Mouse (Mus musculus) adrenal gland, postnatal 25 days (tissue): ENCODE data around the gene Mrpl12. TPM values are rescaled to one million over a fixed set of nuclear protein-coding genes. Genes with fewer than 3 reads are reported as not detected.
A peak's percentile ranks its signal among the peaks of the same experiment; 100 is the strongest.

Source experiments
- DNase-seq: peaks from one replicate; pipeline ENCODE4 v3.0.0; 2021; ENCODE audit warnings: mixed read lengths
- total RNA-seq: library from RNA; stranded (reverse); gene quantifications from 2 replicates; pipeline ENCODE4 v1.2.3, GENCODE M21; 2021

Mrpl12 gene
- total RNA-seq, 1 experiment from 2014 or later: 96.3 TPM

DNA sequence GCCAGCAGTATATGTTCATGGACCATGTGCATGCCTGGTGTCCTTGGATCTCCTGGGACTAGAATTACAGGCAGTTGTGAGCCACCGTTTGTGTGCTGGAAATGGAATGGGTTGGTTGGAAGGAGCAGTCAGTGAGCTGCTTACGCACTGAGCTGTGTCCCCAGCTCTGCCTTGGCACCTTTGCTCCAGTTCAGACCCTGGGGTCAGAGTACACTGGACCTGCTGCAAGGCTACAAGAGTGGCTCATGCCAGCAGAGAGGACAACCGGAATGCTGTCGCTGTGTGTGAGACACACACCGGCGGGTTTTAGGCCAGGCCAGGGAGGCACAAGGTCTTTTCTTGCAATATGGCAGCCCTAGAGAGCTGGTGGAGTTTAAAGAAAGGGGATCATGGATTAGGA, 12.4 kb upstream of the Mrpl12 start:
- DNase-seq: no peak

GRCm38 (mm10) chr11:120483448-120483934, 922 bp upstream of the Mrpl12 start:
- no peak for DNase-seq

DNA sequence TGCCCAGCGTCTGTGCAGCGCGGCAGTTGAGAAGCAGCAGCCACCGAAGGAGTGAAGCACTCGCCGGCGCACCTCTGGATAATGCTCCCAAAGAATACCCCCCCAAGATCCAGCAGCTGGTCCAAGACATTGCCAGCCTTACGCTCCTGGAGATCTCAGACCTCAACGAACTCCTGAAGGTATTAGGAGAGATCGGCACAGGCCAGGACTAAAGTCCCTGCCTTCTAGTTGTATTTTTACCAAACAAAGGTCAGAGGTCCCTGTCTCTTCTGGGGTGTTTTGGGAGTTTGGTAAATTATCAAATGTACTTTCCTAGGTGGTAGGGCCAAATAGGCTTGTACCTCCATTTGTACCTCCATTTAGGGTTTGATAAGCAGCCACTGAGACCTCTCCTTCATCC, 838 bp downstream of the Mrpl12 start:
- DNase-seq: no peak

DNA sequence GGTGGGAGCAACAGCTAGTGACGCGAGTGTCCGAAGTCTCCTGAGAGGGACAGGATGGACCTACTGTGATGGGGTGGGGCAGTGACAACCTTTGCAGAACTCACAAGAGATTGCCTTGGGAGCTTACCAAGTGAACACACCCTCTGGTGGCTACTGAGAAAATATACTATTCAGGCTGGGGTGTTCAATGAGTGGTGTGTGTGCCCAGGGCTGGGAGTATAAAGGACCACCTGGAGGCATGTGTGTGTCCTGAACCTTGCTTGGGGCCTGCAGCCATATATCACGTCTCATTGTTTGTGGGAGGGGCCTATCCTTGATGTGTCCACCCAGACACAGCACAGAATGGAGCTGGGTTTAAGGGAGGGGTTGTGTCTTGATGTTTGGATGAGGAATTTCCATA, 4.1 kb downstream of the Mrpl12 start:
- DNase-seq: no peak

- peak; percentile 51 for DNase-seq
Observed at GRCm38 (mm10) chr11:120489054-120489761, 4.8 kb downstream of the Mrpl12 start.

DNA sequence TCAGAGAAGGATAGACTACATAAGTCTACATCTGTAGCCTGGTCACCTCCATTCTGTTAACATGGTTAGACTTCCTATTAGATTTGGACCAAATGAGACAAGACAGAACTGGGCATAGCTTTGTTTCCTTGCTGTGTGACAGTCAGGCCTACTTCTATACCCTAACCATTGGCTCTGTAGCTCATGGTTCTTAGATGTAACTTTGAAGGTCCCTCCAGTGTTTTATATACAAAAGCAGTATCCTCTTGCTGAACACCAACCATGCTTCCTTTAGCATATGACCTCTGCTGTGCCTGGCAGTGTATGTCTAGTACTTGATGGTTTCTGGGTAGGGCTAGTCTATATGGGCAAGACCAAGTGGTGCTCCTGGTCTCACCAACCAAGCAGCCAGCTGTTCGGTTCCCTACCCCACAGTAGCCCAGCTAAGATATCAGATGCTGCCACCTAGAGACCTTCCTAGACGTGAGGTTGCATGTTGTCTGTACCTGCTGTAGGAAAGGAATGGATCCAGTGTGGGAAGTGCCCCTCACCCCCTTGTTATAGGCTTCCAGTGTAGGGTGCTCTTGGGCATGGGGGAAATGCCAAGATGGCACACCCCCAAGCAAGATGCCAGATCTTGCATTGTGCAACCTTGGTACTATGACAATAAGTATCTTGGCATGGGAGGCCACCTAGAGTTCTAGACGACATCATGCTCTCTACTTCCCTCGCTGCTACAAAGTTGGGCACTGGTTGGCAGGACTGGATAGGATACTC, 6.1 kb downstream of the Mrpl12 start:
- no peak for DNase-seq

- DNase-seq: peak; percentile 90
Observed at GRCm38 (mm10) chr11:120491317-120492023, 7.1 kb downstream of the Mrpl12 start, which contains the start of gene Slc25a10. Slc25a10 (plus strand) TSS chr11:120491840.

DNA sequence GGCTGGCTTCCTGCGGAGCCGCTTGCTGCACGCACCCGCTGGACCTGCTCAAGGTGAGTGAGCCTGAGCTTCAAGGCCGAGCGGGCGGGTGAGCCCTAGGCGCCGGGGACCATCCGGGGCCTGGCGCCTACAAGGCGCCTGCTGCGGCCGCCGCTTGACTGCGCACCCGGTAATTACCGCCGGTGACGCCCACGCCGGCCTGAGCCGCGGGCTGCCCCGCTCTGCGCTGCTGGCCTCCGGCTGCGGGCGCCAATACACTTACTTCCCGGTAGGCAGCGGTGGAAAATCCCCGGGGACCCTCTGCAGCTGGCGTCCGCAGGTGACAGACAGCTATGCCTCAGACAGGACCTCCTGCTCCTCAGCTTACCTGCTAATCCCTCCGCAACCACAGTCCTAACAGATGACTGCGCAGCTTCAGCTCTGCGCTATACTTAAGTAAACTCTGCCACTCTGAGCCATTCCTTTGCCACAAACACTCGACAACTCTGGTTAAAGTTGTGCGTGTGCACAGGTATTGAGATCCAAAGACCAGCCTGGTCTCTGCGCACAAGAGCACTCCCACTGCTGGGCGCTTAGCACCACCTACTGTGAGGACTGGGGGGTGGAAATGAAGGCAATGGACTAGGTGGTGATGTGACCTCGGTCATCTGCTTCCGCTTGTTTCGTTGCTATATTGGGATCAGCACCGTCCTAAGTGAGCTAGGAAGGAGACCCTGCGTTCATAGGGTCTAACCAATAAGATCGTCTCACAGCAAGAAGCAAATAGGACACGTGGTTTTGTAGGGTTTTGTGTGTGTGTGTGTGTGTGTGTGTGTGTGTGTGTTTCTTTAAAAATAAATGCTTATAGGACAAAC, 7.8 kb downstream of the Mrpl12 start:
- DNase-seq: peak; percentile 43

GRCm38 (mm10) chr11:120492878-120493203, 8.4 kb downstream of the Mrpl12 start:
- no peak for DNase-seq

- no peak for DNase-seq
Observed at GRCm38 (mm10) chr11:120493351-120493750, 8.9 kb downstream of the Mrpl12 start.

DNA sequence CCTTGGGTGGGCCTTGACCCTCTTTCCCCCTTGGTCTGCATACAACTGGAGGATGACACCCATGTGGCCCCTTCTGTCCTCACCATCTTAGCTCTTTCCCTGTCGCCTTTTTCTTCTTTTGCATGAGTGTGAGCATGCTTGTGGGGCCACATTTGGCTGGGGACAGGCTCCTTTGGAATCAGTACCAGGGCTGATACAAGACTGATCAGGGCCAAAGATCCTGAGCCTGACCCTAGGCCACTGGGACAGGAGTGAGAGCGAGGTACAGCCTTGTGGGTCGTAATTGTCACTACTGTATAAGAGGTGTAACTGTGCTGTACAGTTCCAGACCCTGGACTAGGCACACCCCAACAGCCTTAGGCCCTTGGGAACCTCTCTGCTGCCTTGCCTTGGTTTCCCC, 9.5 kb downstream of the Mrpl12 start:
- no peak for DNase-seq

- DNase-seq: peak; percentile 80
Observed at GRCm38 (mm10) chr11:120497436-120497835, 13.0 kb downstream of the Mrpl12 start.

DNA sequence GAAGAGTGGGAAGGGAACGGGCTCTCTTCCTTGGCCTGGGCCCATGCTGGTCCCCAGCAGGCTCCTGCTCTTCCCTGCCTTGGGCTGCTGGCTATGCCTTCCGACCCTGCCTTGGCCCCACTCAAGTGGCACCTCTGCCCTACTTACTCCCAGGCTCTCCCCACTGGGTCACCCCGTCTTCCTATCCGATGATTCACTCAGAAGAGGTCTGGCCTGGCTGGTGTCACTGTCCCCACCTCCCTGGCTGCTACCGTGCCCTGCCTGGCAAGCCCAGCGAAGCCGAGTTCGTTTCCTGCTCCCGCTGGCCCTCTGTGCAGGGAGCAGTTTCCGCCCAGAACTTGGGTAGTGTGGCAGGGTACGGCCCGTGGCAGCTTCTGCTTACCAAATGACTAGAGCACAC, 13.8 kb downstream of the Mrpl12 start:
- DNase-seq: peak; percentile 62

GRCm38 (mm10) chr11:120498891-120499290, 14.5 kb downstream of the Mrpl12 start:
- no peak for DNase-seq

GRCm38 (mm10) chr11:120499894-120500293, 15.5 kb downstream of the Mrpl12 start:
- no peak for DNase-seq

DNA sequence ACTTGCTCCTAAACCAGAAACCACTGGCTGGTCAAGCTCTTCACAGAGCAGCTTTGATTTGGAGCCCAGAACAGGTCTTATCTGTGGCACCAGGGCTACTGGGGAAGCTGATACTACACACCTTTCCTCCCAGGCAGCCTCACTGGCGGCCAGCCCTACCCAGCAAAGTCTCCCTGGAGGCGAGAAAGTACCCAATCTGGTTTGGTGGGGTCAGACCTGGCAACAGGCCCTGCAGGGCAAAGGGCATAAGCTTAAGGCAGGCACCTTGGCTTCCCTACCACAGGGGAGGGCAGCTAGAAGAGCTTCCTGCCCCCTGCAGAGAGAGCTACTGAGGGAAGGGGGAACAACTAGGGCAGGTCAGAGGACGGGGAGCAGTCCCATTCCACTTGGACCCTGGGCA, 15.9 kb downstream of the Mrpl12 start:
- DNase-seq: no peak

DNA sequence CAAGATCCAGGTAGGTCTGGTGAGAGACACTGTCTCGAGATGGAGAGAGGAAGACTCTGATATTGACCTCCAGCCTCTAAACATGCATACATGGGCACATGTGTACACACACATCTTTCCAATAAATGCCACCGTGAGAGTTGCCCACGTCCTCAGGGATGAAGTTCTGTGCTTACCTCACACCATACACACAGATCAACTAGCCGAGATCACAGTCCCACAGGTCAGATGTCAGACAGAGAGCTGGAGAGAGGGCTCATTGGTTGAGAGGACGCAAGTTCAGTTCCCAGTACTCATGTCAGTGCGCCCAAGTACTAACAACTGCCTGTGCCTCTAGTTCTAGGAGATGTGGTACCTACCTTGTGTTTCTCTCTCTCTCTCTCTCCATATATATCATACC, 16.6 kb downstream of the Mrpl12 start:
- DNase-seq: no peak

DNA sequence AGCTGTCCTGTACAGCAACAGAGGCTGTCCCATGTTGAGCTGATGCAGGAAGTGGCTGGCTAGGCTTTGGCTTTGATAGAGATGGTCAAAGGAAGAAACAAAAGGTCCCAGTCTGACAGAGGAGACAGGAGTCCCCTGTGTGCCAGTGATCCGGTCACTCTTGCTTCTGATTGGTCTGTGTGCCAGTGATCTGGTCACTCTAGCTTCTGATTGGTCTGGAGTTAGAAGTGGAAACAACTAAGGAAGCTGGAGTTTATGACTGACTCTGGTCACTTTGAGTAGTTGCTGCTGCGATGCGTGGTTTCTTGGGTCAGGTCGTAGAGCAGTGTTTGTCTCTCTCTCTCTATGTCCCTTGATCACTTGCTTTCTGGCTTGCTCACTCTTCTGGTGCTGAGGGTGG, 17.3 kb downstream of the Mrpl12 start:
- DNase-seq: no peak

GRCm38 (mm10) chr11:120505661-120506060, 21.2 kb downstream of the Mrpl12 start:
- no peak for DNase-seq

- no peak for DNase-seq
Observed at GRCm38 (mm10) chr11:120506899-120507298, 22.5 kb downstream of the Mrpl12 start.

DNA sequence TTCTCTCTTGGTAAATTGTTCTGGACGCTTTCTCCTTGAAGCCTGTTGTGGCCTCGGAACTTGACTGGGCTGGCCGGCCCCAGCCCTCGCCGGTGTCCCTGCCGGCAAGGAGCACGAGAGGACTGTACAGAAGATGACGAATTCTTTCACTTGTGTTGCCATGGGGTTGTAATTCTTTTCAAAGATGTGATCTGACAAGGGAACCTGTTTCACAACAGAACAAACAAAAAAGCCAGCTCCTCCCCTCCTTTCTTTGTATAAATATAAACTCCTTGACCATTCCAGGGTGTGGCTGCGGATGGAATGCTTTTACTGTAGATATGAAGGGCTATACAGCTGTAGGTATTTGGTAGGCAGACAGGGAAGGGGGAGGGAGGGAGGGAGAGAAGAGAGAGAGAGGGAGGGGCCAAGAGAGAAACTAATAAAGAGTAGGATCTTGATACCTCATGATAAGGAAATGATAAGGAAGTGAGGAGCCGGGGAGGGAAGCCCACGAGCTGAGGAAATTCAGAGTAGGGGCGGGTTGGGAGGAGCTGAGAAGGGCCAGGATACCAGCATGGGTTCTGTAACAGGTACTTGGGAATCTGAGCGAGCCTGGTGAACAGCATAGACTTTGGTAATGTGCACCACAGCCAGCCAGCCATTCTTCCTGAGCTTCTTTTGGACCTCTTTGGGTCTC, 23.3 kb downstream of the Mrpl12 start:
- DNase-seq: no peak
